Mouse (Mus musculus) heart, embryonic 10.5 days (tissue): ENCODE data around the gene Rpl18a. TPM values are rescaled to one million over a fixed set of nuclear protein-coding genes. Genes with fewer than 3 reads are reported as not detected.

ENCODE experiments used
- DNase-seq: peaks from one replicate; pipeline ENCODE4 v3.0.0-alpha.2; 2017; ENCODE audit warnings: low spot score
- H3K27ac ChIP-seq: fragments of 300-500 bp; sonication (generic); 2 replicates; pipeline ENCODE4 v1.5.1; 2016; ENCODE audit warnings: mild to moderate bottlenecking
- H3K27me3 ChIP-seq: fragments of 300-500 bp; sonication (generic); 2 replicates; pipeline ENCODE4 v1.6.1; 2016; ENCODE audit warnings: mild to moderate bottlenecking; ENCODE audit not compliant: poor library complexity, insufficient read depth, severe bottlenecking
- H3K36me3 ChIP-seq: fragments of 300-500 bp; sonication (generic); 2 replicates; pipeline ENCODE4 v1.6.1; 2016; ENCODE audit warnings: mild to moderate bottlenecking, moderate library complexity
- H3K4me1 ChIP-seq: fragments of 300-500 bp; sonication (generic); 2 replicates; pipeline ENCODE4 v1.6.1; 2016; ENCODE audit warnings: mild to moderate bottlenecking
- H3K4me3 ChIP-seq: fragments of 300-500 bp; sonication (generic); 2 replicates; pipeline ENCODE4 v1.5.1; 2016; ENCODE audit warnings: mild to moderate bottlenecking, moderate library complexity
- H3K9me3 ChIP-seq: fragments of 300-500 bp; sonication (generic); 2 replicates; pipeline ENCODE4 v1.6.1; 2016; ENCODE audit warnings: mild to moderate bottlenecking, moderate library complexity
- WGBS: fragments of 180-500 bp; shearing (Covaris S2); methylation state at CpG from one replicate; pipeline ENCODE4 v1.1.7; 2016; 5-methylcytosine and 5-hydroxymethylcytosine counted together
- polyA plus RNA-seq: library from polyadenylated mRNA; unstranded; fragments of >200 nt; fragmentation: Nextera tagmentation; extraction: Ambion mirVana; gene quantifications from 2 replicates; pipeline ENCODE4 v1.2.1, GENCODE M21; 2016

The Rpl18a gene
- polyA plus RNA-seq, 1 experiment from 2014 or later: 2,378 TPM

DNA sequence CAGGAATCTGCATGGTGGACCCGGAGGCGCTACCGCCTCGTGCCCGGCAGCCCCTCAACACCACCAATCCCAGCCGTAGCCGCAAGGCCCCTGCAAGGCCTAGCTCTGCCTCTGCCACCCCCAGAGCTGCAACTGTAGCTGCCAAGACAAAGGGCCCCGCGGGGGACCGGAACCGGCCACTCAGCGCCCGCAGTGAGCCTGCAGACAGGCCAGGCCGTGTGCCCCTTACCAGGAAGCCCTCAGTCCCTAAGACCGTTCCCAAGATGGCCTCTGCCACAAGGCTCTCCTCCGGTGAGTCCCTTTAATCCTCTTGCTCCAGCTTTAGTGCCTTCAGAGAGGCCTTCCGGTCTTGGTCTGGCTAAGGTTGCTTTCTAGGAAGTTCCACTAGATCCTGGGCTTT is 17.5 kb upstream of the Rpl18a start:
- WGBS: 93% methylated on average over 17 of the region's 17 CpGs
- Histone ChIP-seq H3K4me3 (no peak overlapping the region), H3K27me3 (no peaks in the 10 kb centered on the region), H3K4me1 (peaks cover 2% of the 10 kb centered on the region; the same call in 1 of the 2 replicates), H3K36me3 (peaks cover 92% of the 10 kb centered on the region), H3K9me3 (no peaks in the 10 kb centered on the region), H3K27ac (no peak overlapping the region)
- no peak for DNase-seq

- Histone ChIP-seq H3K4me3 (no peak overlapping the region), H3K27me3 (no peaks in the 10 kb centered on the region), H3K27ac (no peak overlapping the region), H3K9me3 (no peaks in the 10 kb centered on the region), H3K4me1 (peaks cover 2% of the 10 kb centered on the region; the same call in 1 of the 2 replicates), H3K36me3 (peaks cover 87% of the 10 kb centered on the region)
- 95% methylated on average over 26 of the region's 26 CpGs for WGBS
- DNase-seq: no peak
These were observed 16.3 kb upstream of the Rpl18a start for GRCm38 (mm10) chr8:70913523-70913922.

GRCm38 (mm10) chr8:70912955-70913354 is 15.7 kb upstream of the Rpl18a start:
- H3K27me3 ChIP-seq: no peaks in the 10 kb centered on the region
- no peak overlapping the region for H3K4me3 ChIP-seq
- H3K27ac ChIP-seq: no peak overlapping the region
- DNase-seq: no peak
- H3K9me3 ChIP-seq: no peaks in the 10 kb centered on the region
- 90% methylated on average over 30 of the region's 30 CpGs for WGBS
- H3K36me3 ChIP-seq: peaks cover 81% of the 10 kb centered on the region
- peaks cover 3% of the 10 kb centered on the region; the same call in 1 of the 2 replicates for H3K4me1 ChIP-seq

GRCm38 (mm10) chr8:70911596-70911995 is 14.4 kb upstream of the Rpl18a start:
- H3K4me3 ChIP-seq: no peak overlapping the region
- no peak for DNase-seq
- H3K36me3 ChIP-seq: peaks cover 67% of the 10 kb centered on the region
- H3K27ac ChIP-seq: no peak overlapping the region
- 83% methylated on average over 5 of the region's 5 CpGs for WGBS
- H3K4me1 ChIP-seq: peaks cover 17% of the 10 kb centered on the region
- no peaks in the 10 kb centered on the region for H3K9me3 ChIP-seq
- no peaks in the 10 kb centered on the region for H3K27me3 ChIP-seq

DNA sequence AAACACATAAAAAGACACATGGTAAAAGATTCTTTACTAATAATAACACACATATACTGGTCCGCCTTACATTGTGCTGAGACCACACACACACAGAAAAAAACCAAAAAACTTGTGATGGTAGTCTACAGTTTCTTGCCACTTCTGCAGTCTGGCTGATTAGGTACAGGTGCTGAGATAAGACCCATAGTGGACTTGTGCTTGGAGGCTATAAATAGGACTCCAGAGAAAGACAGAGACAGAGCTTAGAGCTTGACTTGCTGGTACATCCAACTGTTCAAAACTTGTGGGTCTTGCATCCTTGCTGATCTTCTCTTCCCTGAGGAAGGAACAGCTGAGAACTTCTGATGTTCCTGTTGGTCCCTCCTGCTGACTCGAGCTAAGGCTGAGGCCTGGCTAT is 10.3 kb upstream of the Rpl18a start:
- Histone ChIP-seq H3K4me1 (peaks cover 26% of the 10 kb centered on the region), H3K27me3 (peaks cover 13% of the 10 kb centered on the region; the same call in 1 of the 2 replicates), H3K9me3 (no peaks in the 10 kb centered on the region), H3K27ac (peak overlapping the region; percentile 52; the same call in 1 of the 2 replicates), H3K4me3 (peak overlapping the region; percentile 19), H3K36me3 (peaks cover 27% of the 10 kb centered on the region)
- DNase-seq: no peak
- 65% methylated on average over 2 of the region's 2 CpGs for WGBS

GRCm38 (mm10) chr8:70905831-70906736 is 8.9 kb upstream of the Rpl18a start, which contains the start of gene Map1s:
TSS of gene Map1s (plus strand) at chr8:70905932.
- peak within 1 kb of the TSS; percentile 95 for H3K27ac ChIP-seq
- peaks cover 20% of the 10 kb centered on the region; the same call in 1 of the 2 replicates for H3K27me3 ChIP-seq
- peak within 1 kb of the TSS; percentile 96 for H3K4me3 ChIP-seq
- H3K36me3 ChIP-seq: peaks cover 12% of the 10 kb centered on the region
- under 1% methylated on average over 59 of the region's 86 CpGs for WGBS
- peaks cover 26% of the 10 kb centered on the region for H3K4me1 ChIP-seq
- H3K9me3 ChIP-seq: no peaks in the 10 kb centered on the region
- DNase-seq: peak; percentile 95

GRCm38 (mm10) chr8:70905463-70905830 is 8.2 kb upstream of the Rpl18a start:
- DNase-seq: no peak
- peak overlapping the region; percentile 95 for H3K27ac ChIP-seq
- H3K36me3 ChIP-seq: 0 out of 2 replicates have a peak, but pooled peaks cover 7% of the 10 kb centered on the region
- WGBS: 19% methylated on average over 8 of the region's 8 CpGs
- H3K9me3 ChIP-seq: no peaks in the 10 kb centered on the region
- peak overlapping the region; percentile 96 for H3K4me3 ChIP-seq
- peaks cover 26% of the 10 kb centered on the region for H3K4me1 ChIP-seq
- H3K27me3 ChIP-seq: peaks cover 20% of the 10 kb centered on the region; the same call in 1 of the 2 replicates

- Histone ChIP-seq H3K4me3 (no peak overlapping the region), H3K27me3 (peaks cover 20% of the 10 kb centered on the region; the same call in 1 of the 2 replicates), H3K9me3 (no peaks in the 10 kb centered on the region), H3K36me3 (0 out of 2 replicates have a peak, but pooled peaks cover 4% of the 10 kb centered on the region), H3K4me1 (peaks cover 26% of the 10 kb centered on the region), H3K27ac (no peak overlapping the region)
- no peak for DNase-seq
- WGBS: 47% methylated on average over 4 of the region's 4 CpGs
These were observed 7.3 kb upstream of the Rpl18a start for GRCm38 (mm10) chr8:70904532-70904931.

- Histone ChIP-seq H3K27ac (no peak overlapping the region), H3K4me3 (no peak overlapping the region), H3K27me3 (peaks cover 20% of the 10 kb centered on the region; the same call in 1 of the 2 replicates), H3K36me3 (no peaks in the 10 kb centered on the region), H3K4me1 (peaks cover 29% of the 10 kb centered on the region), H3K9me3 (no peaks in the 10 kb centered on the region)
- DNase-seq: no peak
These were observed 6.4 kb upstream of the Rpl18a start for GRCm38 (mm10) chr8:70903582-70903981.

GRCm38 (mm10) chr8:70903112-70903511 is 5.9 kb upstream of the Rpl18a start:
- WGBS: 29% methylated on average over 4 of the region's 4 CpGs
- H3K27ac ChIP-seq: no peak overlapping the region

GRCm38 (mm10) chr8:70902211-70902610 is 5.0 kb upstream of the Rpl18a start:
- Histone ChIP-seq H3K27me3 (peaks cover 20% of the 10 kb centered on the region; the same call in 1 of the 2 replicates), H3K9me3 (no peaks in the 10 kb centered on the region), H3K36me3 (no peaks in the 10 kb centered on the region), H3K4me3 (no peak overlapping the region), H3K27ac (no peak overlapping the region), H3K4me1 (peaks cover 26% of the 10 kb centered on the region)
- WGBS: 35% methylated on average over 5 of the region's 5 CpGs
- DNase-seq: no peak

More at GRCm38 (mm10) chr8:70903112-70903511, 5.9 kb upstream of the Rpl18a start:
- no peak for DNase-seq
- no peaks in the 10 kb centered on the region for H3K9me3 ChIP-seq
- no peaks in the 10 kb centered on the region for H3K36me3 ChIP-seq
- peaks cover 34% of the 10 kb centered on the region for H3K4me1 ChIP-seq
- H3K4me3 ChIP-seq: no peak overlapping the region
- H3K27me3 ChIP-seq: peaks cover 20% of the 10 kb centered on the region; the same call in 1 of the 2 replicates

DNA sequence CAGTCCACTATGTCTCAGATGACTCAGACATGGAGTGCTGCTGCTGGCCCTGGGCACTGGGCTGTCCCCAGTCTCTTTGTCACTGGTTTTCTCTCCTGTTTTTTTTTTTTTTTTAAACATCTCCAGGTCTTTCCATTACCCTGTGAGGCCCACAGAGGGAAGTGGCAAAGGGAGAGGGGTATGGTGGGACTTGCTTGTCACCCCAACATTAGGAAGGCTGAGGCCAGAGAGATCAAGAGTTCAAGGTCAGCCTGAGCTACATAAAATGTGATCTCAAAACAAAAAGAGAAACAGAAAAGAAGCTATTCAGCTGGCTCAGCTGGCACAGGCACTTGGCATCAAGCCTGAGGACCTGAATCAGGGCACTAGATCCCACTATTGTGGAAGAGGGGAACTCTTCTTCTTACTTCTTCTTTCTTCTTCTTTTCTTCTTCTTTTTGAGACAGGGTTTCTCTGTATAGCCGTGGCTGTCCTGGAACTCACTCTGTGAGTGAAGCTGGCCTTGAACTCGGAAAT is 3.7 kb upstream of the Rpl18a start:
- Histone ChIP-seq H3K36me3 (peaks cover 5% of the 10 kb centered on the region), H3K9me3 (no peaks in the 10 kb centered on the region), H3K27ac (no peak overlapping the region), H3K4me3 (no peak overlapping the region), H3K27me3 (peaks cover 20% of the 10 kb centered on the region; the same call in 1 of the 2 replicates), H3K4me1 (peaks cover 20% of the 10 kb centered on the region)
- 81% methylated on average over 2 of the region's 2 CpGs for WGBS
- no peak for DNase-seq

- no peak overlapping the region for H3K27ac ChIP-seq
- WGBS: 77% methylated on average over 2 of the region's 2 CpGs
- H3K9me3 ChIP-seq: no peaks in the 10 kb centered on the region
- H3K36me3 ChIP-seq: peaks cover 22% of the 10 kb centered on the region
- H3K27me3 ChIP-seq: peaks cover 28% of the 10 kb centered on the region; the same call in 1 of the 2 replicates
- DNase-seq: no peak
- H3K4me3 ChIP-seq: no peak overlapping the region
- peaks cover 19% of the 10 kb centered on the region for H3K4me1 ChIP-seq
These were observed 2.0 kb upstream of the Rpl18a start for GRCm38 (mm10) chr8:70899226-70899625.
